Comparison of ENCODE assay signal across 22 mouse cellular contexts in the genomic region with DNA sequence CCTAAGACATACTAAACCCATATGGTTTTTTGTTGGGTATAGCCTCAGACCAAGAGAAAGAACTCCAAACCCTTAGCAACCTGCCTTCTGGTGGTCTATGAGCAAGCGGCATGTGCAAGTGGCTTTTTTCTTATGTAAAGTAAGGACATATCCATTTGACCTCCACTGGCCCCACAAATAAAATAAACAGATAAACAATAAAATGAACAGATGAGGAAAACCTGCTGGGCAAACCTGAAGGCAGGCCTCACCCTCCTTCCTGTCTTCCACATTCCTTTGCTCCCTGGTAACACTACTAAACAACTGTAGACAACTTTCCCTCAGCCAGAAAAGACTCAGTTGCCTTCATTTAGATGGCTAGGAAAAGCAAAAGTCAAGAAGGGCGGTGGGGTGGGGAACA. TPM values are rescaled to one million over a fixed set of nuclear protein-coding genes. Genes with fewer than 3 reads are reported as not detected.
A peak's percentile ranks its signal among the peaks of the same experiment; 100 is the strongest.
DNase-seq lines count a peak whose midpoint lies in the region; ATAC-seq and TF ChIP-seq lines count a peak whose summit lies in the region.
"Had no signal": no experiment of that assay in that cellular context is flagged by ENCODE, and none has a peak within 500 bp of the region (broad histone marks: within the 10 kb centered on the region; RNA-seq: fewer than 3 reads in every experiment).

No protein-coding gene starts in this region.

- no peak overlapping the region for H3K4me3 ChIP-seq in heart, embryonic 12.5 days
- H3K4me3 ChIP-seq in heart, adult 2 months, result no peak overlapping the region
- H3K4me3 ChIP-seq in liver, embryonic 12.5 days, result no peak overlapping the region
- no peak overlapping the region for H3K4me3 ChIP-seq in stomach, embryonic 15.5 days (replicated peaks)
- H3K4me3 ChIP-seq: embryonic facial prominence, embryonic 10.5 days; forebrain, embryonic 13.5 days; heart, embryonic 10.5 days; hindbrain, embryonic 12.5 days; kidney, embryonic 15.5 days; megakaryocyte, embryonic 14.5 days; neural tube, embryonic 15.5 days had no signal

- no peaks in the 10 kb centered on the region for H3K27me3 ChIP-seq in heart, embryonic 12.5 days (replicated peaks)
- no peaks in the 10 kb centered on the region for H3K27me3 ChIP-seq in heart, adult 2 months (ENCODE audit: control insufficient read depth, insufficient read depth, low read length)
- no peaks in the 10 kb centered on the region for H3K27me3 ChIP-seq in liver, embryonic 12.5 days (replicated peaks)
- no peaks in the 10 kb centered on the region for H3K27me3 ChIP-seq in stomach, embryonic 15.5 days (replicated peaks)
- H3K27me3 ChIP-seq: CH12.LX; forebrain, embryonic 13.5 days; hindbrain, embryonic 12.5 days; kidney, embryonic 15.5 days; megakaryocyte, embryonic 14.5 days; neural tube, embryonic 15.5 days; Patski had no signal

- ATAC-seq in heart, embryonic 12.5 days (ENCODE audit: insufficient number of reproducible peaks, low FRiP score), result no peak
- no peak for ATAC-seq in liver, embryonic 12.5 days
- no peak for ATAC-seq in stomach, embryonic 15.5 days (ENCODE audit: insufficient read depth, low FRiP score, low read depth)
- ATAC-seq: forebrain, embryonic 13.5 days; midbrain, embryonic 16.5 days; Patski had no signal

- TF ChIP-seq CTCF in heart, adult 2 months (IDR thresholded peaks at IDR 0.05), result no peak

- 0 out of 2 replicates have a peak overlapping the region, but pooled peaks have one; percentile 45 for H3K27ac ChIP-seq in heart, embryonic 12.5 days (ENCODE audit: poor library complexity, severe bottlenecking)
- no peak overlapping the region for H3K27ac ChIP-seq in heart, adult 2 months
- H3K27ac ChIP-seq in liver, embryonic 12.5 days, result peak overlapping the region; percentile 96
- 0 out of 2 replicates have a peak overlapping the region, but pooled peaks have one; percentile 52 for H3K27ac ChIP-seq in stomach, embryonic 15.5 days
- H3K27ac ChIP-seq: embryonic facial prominence, embryonic 10.5 days; forebrain, embryonic 13.5 days; hindbrain, embryonic 12.5 days; kidney, embryonic 15.5 days; neural tube, embryonic 15.5 days had no signal

- no peak for DNase-seq in heart, adult 2 months
- DNase-seq in R1 (ENCODE audit: low read depth, low spot score), result peak; percentile 98
- DNase-seq in embryo, embryonic 10 days (ENCODE audit: low spot score), result no peak
- no peak for DNase-seq in adrenal gland, adult (ENCODE audit: inconsistent age in 2 of 2, low spot score in 1 of 2)
- no peak for DNase-seq in right cerebral cortex, postnatal 36 days (ENCODE audit: low spot score in 2 of 2)
- DNase-seq: cerebellum, adult 8-10 months; gastrocnemius, postnatal 36 days; heart, postnatal 14 days; lung, postnatal 14 days had no signal

- intact Hi-C loops in heart, adult 2 months (cut with DNase I), result no loop called here

- peaks cover 52% of the 10 kb centered on the region for H3K36me3 ChIP-seq in heart, embryonic 12.5 days
- H3K36me3 ChIP-seq in heart, adult 2 months (ENCODE audit: control insufficient read depth, insufficient read depth, low read length), result peaks cover 8% of the 10 kb centered on the region
- peaks cover 43% of the 10 kb centered on the region for H3K36me3 ChIP-seq in liver, embryonic 12.5 days
- peaks cover 3% of the 10 kb centered on the region; the same call in 1 of the 2 replicates for H3K36me3 ChIP-seq in stomach, embryonic 15.5 days

- WGBS in heart, embryonic 12.5 days, result 85% methylated on average over 2 of the region's 2 CpGs
- 97% methylated on average over 2 of the region's 2 CpGs for WGBS in heart, adult 2 months
- 76% methylated on average over 2 of the region's 2 CpGs for WGBS in liver, embryonic 12.5 days (ENCODE audit: insufficient replicate concordance)
- WGBS in stomach, embryonic 15.5 days, result 83% methylated on average over 2 of the region's 2 CpGs

- TF ChIP-seq EP300 in heart, adult 2 months (IDR thresholded peaks at IDR 0.05; ENCODE audit: insufficient read depth, low read depth, low read length), result no peak

- H3K79me2 ChIP-seq in heart, adult 2 months (replicated peaks; ENCODE audit: control insufficient read depth, insufficient read depth, low read length), result no peaks in the 10 kb centered on the region; the same call in 1 of the 2 replicates

- no peak for TF ChIP-seq POLR2A in heart, adult 2 months (IDR thresholded peaks at IDR 0.05; ENCODE audit: insufficient read depth, low read depth, low read length)

- H3K4me2 ChIP-seq in heart, embryonic 12.5 days, result no peak overlapping the region
- peak overlapping the region; percentile 65 for H3K4me2 ChIP-seq in liver, embryonic 12.5 days
- H3K4me2 ChIP-seq in stomach, embryonic 15.5 days, result no peak overlapping the region
- H3K4me2 ChIP-seq: forebrain, embryonic 13.5 days; hindbrain, embryonic 12.5 days; kidney, embryonic 15.5 days; neural tube, embryonic 15.5 days had no signal

- H3K9me3 ChIP-seq in heart, embryonic 12.5 days (replicated peaks), result no peaks in the 10 kb centered on the region
- H3K9me3 ChIP-seq in liver, embryonic 12.5 days (replicated peaks), result no peaks in the 10 kb centered on the region
- H3K9me3 ChIP-seq in stomach, embryonic 15.5 days, result no peaks in the 10 kb centered on the region
- H3K9me3 ChIP-seq: embryonic facial prominence, embryonic 10.5 days; forebrain, embryonic 13.5 days; heart, embryonic 10.5 days; hindbrain, embryonic 12.5 days; kidney, embryonic 15.5 days; megakaryocyte, embryonic 14.5 days; neural tube, embryonic 15.5 days had no signal

- H3K4me1 ChIP-seq in heart, embryonic 12.5 days (replicated peaks), result peaks cover 32% of the 10 kb centered on the region
- peaks cover 6% of the 10 kb centered on the region for H3K4me1 ChIP-seq in heart, adult 2 months (ENCODE audit: control insufficient read depth, insufficient read depth, low read length)
- peaks cover 56% of the 10 kb centered on the region for H3K4me1 ChIP-seq in liver, embryonic 12.5 days
- H3K4me1 ChIP-seq in stomach, embryonic 15.5 days, result peaks cover 5% of the 10 kb centered on the region; the same call in 1 of the 2 replicates

- no peak overlapping the region for H3K9ac ChIP-seq in heart, embryonic 12.5 days
- no peak overlapping the region for H3K9ac ChIP-seq in heart, adult 2 months (ENCODE audit: low read depth, low read length)
- H3K9ac ChIP-seq in liver, embryonic 12.5 days, result peak overlapping the region; percentile 68; the same call in 1 of the 2 replicates
- H3K9ac ChIP-seq in stomach, embryonic 15.5 days, result no peak overlapping the region
- H3K9ac ChIP-seq: forebrain, embryonic 13.5 days; hindbrain, embryonic 12.5 days; kidney, embryonic 15.5 days; neural tube, embryonic 15.5 days had no signal

RNA-seq across cellular contexts. Expression of gene Zfyve1, which starts 18.7 kb away (rescaled TPM):
- 16.3 and 19.2 TPM in 2 replicates for polyA plus RNA-seq in heart, embryonic 12.5 days (2016; fragmentation: Nextera tagmentation; extraction: Ambion mirVana)
- 10 to 100 TPM; 13.4 to 15.3 TPM for total RNA-seq in heart, adult 2 months (2021)
- polyA plus RNA-seq in heart, adult 2 months (2012; rRNA removed), result 10.0 and 17.7 TPM in 2 replicates
- polyA plus RNA-seq in liver, embryonic 12.5 days (2016; fragmentation: Nextera tagmentation; extraction: Ambion mirVana), result 8.2 and 9.1 TPM in 2 replicates
- polyA plus RNA-seq in stomach, embryonic 15.5 days (2015; fragmentation: Nextera tagmentation; extraction: Ambion mirVana), result 13.8 and 15.6 TPM in 2 replicates

RNA-seq across cellular contexts. Expression of gene Rbm25, which starts 52.7 kb away (rescaled TPM):
- polyA plus RNA-seq in heart, embryonic 12.5 days (2016; fragmentation: Nextera tagmentation; extraction: Ambion mirVana), result 176 and 187 TPM in 2 replicates
- 10 to 100 TPM; 37.3 to 49.6 TPM for total RNA-seq in heart, adult 2 months (2021)
- 27.4 and 58.5 TPM in 2 replicates for polyA plus RNA-seq in heart, adult 2 months (2012; rRNA removed)
- 163 and 166 TPM in 2 replicates for polyA plus RNA-seq in liver, embryonic 12.5 days (2016; fragmentation: Nextera tagmentation; extraction: Ambion mirVana)
- polyA plus RNA-seq in stomach, embryonic 15.5 days (2015; fragmentation: Nextera tagmentation; extraction: Ambion mirVana), result 229 and 239 TPM in 2 replicates

RNA-seq across cellular contexts. Expression of gene Dcaf4, which starts 58.1 kb away (rescaled TPM):
- polyA plus RNA-seq in heart, embryonic 12.5 days (2016; fragmentation: Nextera tagmentation; extraction: Ambion mirVana), result 22.7 and 23.8 TPM in 2 replicates
- total RNA-seq in heart, adult 2 months (2021), result 10 to 100 TPM; 11.9 to 13.6 TPM
- polyA plus RNA-seq in heart, adult 2 months (2012; rRNA removed), result 17.2 and 26.1 TPM in 2 replicates
- 16.9 and 18.7 TPM in 2 replicates for polyA plus RNA-seq in liver, embryonic 12.5 days (2016; fragmentation: Nextera tagmentation; extraction: Ambion mirVana)
- 31.5 and 34.5 TPM in 2 replicates for polyA plus RNA-seq in stomach, embryonic 15.5 days (2015; fragmentation: Nextera tagmentation; extraction: Ambion mirVana)
